Mouse (Mus musculus) kidney, embryonic 16.5 days (tissue): ENCODE measurements around the gene Mrgprf. TPM values are rescaled to one million over a fixed set of nuclear protein-coding genes. Genes with fewer than 3 reads are reported as not detected.

Experiments used
- polyA plus RNA-seq: library from polyadenylated mRNA; unstranded; fragments of >200 nt; fragmentation: Nextera tagmentation; extraction: Ambion mirVana; gene quantifications from 2 replicates; pipeline ENCODE4 v1.2.1, GENCODE M21; 2015

The Mrgprf gene
- polyA plus RNA-seq, 1 experiment from 2014 or later: 3.8 TPM

Other genes with a start within 250 kb of the Mrgprf start
- gene 1810010D01Rik, start 92.7 kb upstream of the Mrgprf start, polyA plus RNA-seq: 0.27 and 0.30 TPM in 2 replicates
- gene Tpcn2, start 16.8 kb upstream of the Mrgprf start, polyA plus RNA-seq: 11.4 and 12.2 TPM in 2 replicates
- not detected in 2 replicates for gene Mrgprd, start 14.0 kb downstream of the Mrgprf start, polyA plus RNA-seq